Comparison of ENCODE assay signal across 8 mouse cellular contexts in genomic region chr16:44579421-44580024, GRCm38 (mm10). TPM values are rescaled to one million over a fixed set of nuclear protein-coding genes. Genes with fewer than 3 reads are reported as not detected.
DNase-seq lines count a peak whose midpoint lies in the region; ATAC-seq lines count a peak whose summit lies in the region.

No protein-coding gene starts in this region.

- 11% methylated on average over 15 of the region's 15 CpGs for WGBS in kidney, embryonic 14.5 days
- 18% methylated on average over 15 of the region's 15 CpGs for WGBS in embryonic facial prominence, embryonic 12.5 days
- 37% methylated on average over 15 of the region's 15 CpGs for WGBS in hindbrain, embryonic 10.5 days
- 19% methylated on average over 15 of the region's 15 CpGs for WGBS in midbrain, embryonic 15.5 days

- intact Hi-C loops in left cerebral cortex, postnatal 14 days (cut with DNase I) = no loop called here

- H3K27ac ChIP-seq in kidney, embryonic 14.5 days (ENCODE audit: low read depth, low read length) = peak overlapping the region; percentile 20
- peak overlapping the region; percentile 89 for H3K27ac ChIP-seq in embryonic facial prominence, embryonic 12.5 days
- peak overlapping the region; percentile 73; the same call in 1 of the 2 replicates for H3K27ac ChIP-seq in hindbrain, embryonic 10.5 days
- H3K27ac ChIP-seq in midbrain, embryonic 15.5 days = 0 out of 2 replicates have a peak overlapping the region, but pooled peaks have one; percentile 27

- H3K4me1 ChIP-seq in kidney, embryonic 14.5 days (ENCODE audit: control insufficient read depth, insufficient read depth, low read length) = peaks cover 15% of the 10 kb centered on the region
- peaks cover 14% of the 10 kb centered on the region; the same call in 1 of the 2 replicates for H3K4me1 ChIP-seq in embryonic facial prominence, embryonic 12.5 days
- peaks cover 8% of the 10 kb centered on the region for H3K4me1 ChIP-seq in hindbrain, embryonic 10.5 days (replicated peaks)
- peaks cover 3% of the 10 kb centered on the region; the same call in 1 of the 2 replicates for H3K4me1 ChIP-seq in midbrain, embryonic 15.5 days

- peak overlapping the region; percentile 17; the same call in 1 of the 2 replicates for H3K4me2 ChIP-seq in kidney, embryonic 14.5 days (replicated peaks; ENCODE audit: low read depth, low read length)
- peak overlapping the region; percentile 21; the same call in 1 of the 2 replicates for H3K4me2 ChIP-seq in embryonic facial prominence, embryonic 12.5 days (replicated peaks)
- H3K4me2 ChIP-seq in midbrain, embryonic 15.5 days = no peak overlapping the region

- DNase-seq in kidney, adult 8-10 months = no peak
- no peak for DNase-seq in hindbrain, embryonic 10.5 days (ENCODE audit: low spot score)
- DNase-seq in cerebellum, adult 18-20 months = no peak
- DNase-seq in left cerebral cortex, postnatal 14 days (ENCODE audit: low spot score in 2 of 2) = no peak

- H3K9ac ChIP-seq in kidney, embryonic 14.5 days (ENCODE audit: low read depth, low read length) = 0 out of 2 replicates have a peak overlapping the region, but pooled peaks have one; percentile 5
- H3K9ac ChIP-seq in embryonic facial prominence, embryonic 12.5 days = no peak overlapping the region
- no peak overlapping the region for H3K9ac ChIP-seq in midbrain, embryonic 15.5 days

- H3K36me3 ChIP-seq in kidney, embryonic 14.5 days (ENCODE audit: control insufficient read depth, insufficient read depth, low read length) = no peaks in the 10 kb centered on the region
- no peaks in the 10 kb centered on the region for H3K36me3 ChIP-seq in embryonic facial prominence, embryonic 12.5 days
- no peaks in the 10 kb centered on the region for H3K36me3 ChIP-seq in hindbrain, embryonic 10.5 days
- no peaks in the 10 kb centered on the region for H3K36me3 ChIP-seq in midbrain, embryonic 15.5 days (replicated peaks)

- no peaks in the 10 kb centered on the region for H3K9me3 ChIP-seq in kidney, embryonic 14.5 days (ENCODE audit: control insufficient read depth, low read length)
- H3K9me3 ChIP-seq in embryonic facial prominence, embryonic 12.5 days = no peaks in the 10 kb centered on the region
- H3K9me3 ChIP-seq in hindbrain, embryonic 10.5 days = no peaks in the 10 kb centered on the region
- no peaks in the 10 kb centered on the region for H3K9me3 ChIP-seq in midbrain, embryonic 15.5 days

- no peaks in the 10 kb centered on the region for H3K27me3 ChIP-seq in kidney, embryonic 14.5 days (ENCODE audit: control insufficient read depth, insufficient read depth, low read length)
- H3K27me3 ChIP-seq in embryonic facial prominence, embryonic 12.5 days = no peaks in the 10 kb centered on the region
- no peaks in the 10 kb centered on the region for H3K27me3 ChIP-seq in hindbrain, embryonic 10.5 days (ENCODE audit: insufficient read depth, poor library complexity, severe bottlenecking)
- H3K27me3 ChIP-seq in midbrain, embryonic 15.5 days (replicated peaks) = no peaks in the 10 kb centered on the region

- peak; percentile 88 for ATAC-seq in kidney, embryonic 14.5 days (ENCODE audit: low FRiP score, low TSS enrichment)
- ATAC-seq in embryonic facial prominence, embryonic 12.5 days (ENCODE audit: insufficient number of reproducible peaks, insufficient read depth, low FRiP score, low TSS enrichment) = peak; percentile 75
- ATAC-seq in midbrain, embryonic 15.5 days (replicated peaks) = peak; percentile 75
- ATAC-seq in frontal cortex, adult (ENCODE audit: low TSS enrichment) = no peak

- no peak overlapping the region for H3K4me3 ChIP-seq in kidney, embryonic 14.5 days (ENCODE audit: low read length)
- no peak overlapping the region for H3K4me3 ChIP-seq in embryonic facial prominence, embryonic 12.5 days
- H3K4me3 ChIP-seq in hindbrain, embryonic 10.5 days = no peak overlapping the region
- no peak overlapping the region for H3K4me3 ChIP-seq in midbrain, embryonic 15.5 days

RNA-seq across cellular contexts. Expression of gene Boc, which starts 20.8 kb away (rescaled TPM):
- 15.2 and 23.5 TPM in 2 replicates for polyA plus RNA-seq in kidney, embryonic 14.5 days (2014; fragmentation: Nextera tagmentation; extraction: Ambion mirVana)
- polyA plus RNA-seq in embryonic facial prominence, embryonic 12.5 days (2016; fragmentation: Nextera tagmentation; extraction: Ambion mirVana) = 37.1 and 37.3 TPM in 2 replicates
- 36.0 and 43.9 TPM in 2 replicates for polyA plus RNA-seq in hindbrain, embryonic 10.5 days (2016; fragmentation: Nextera tagmentation; extraction: Ambion mirVana)
- 11.7 and 15.8 TPM in 2 replicates for polyA plus RNA-seq in midbrain, embryonic 15.5 days (2015; fragmentation: Nextera tagmentation; extraction: Ambion mirVana)
- total RNA-seq in left cerebral cortex, postnatal 14 days (2021) = 10 to 100 TPM; 19.5 to 23.9 TPM

Comparison
In these comparisons a context has a peak if more than half of its experiments do, and no peak if none do; other contexts are left out.
1. H3K27ac ChIP-seq: peak in every context shown above with its lines; median percentile 89 in embryonic facial prominence, embryonic 12.5 days; 73 in hindbrain, embryonic 10.5 days; 27 in midbrain, embryonic 15.5 days; 20 in kidney, embryonic 14.5 days.